Mouse (Mus musculus) spleen, postnatal 10 days (tissue): ENCODE results near the gene Celf1.

Experiments used
- DNase-seq, 2 experiments: peaks; one replicate each; pipeline ENCODE4 v3.0.0; 2021 to 2022; ENCODE audit warnings: low spot score in 2 of 2

Gene Celf1

DNA sequence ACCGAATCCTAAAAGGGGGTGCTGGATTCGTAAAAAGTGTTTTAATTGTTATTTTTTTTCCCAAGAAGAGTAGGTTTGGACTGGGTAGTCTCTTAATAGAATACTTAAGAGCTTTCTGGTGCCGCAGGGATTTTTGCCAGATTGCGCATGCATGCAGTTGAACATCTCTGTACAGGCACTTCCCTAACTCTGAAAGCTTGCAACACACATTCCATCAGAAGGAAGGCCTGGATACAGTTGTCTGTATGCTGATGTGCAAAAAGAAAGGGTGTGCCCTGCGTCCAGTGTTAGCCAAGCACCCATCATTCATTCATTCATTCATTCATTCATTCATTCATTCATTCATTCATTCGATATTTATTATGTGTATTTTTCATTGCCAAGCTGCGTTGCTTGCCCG is 432 bp upstream of the Celf1 start:
- peak in 1 of 2 experiments; percentile 18 for DNase-seq

- DNase-seq = no peak
These were observed 1.6 kb downstream of the Celf1 start for GRCm38 (mm10) chr2:90941744-90942143.

GRCm38 (mm10) chr2:90950149-90950548 is 10.0 kb downstream of the Celf1 start:
- no peak for DNase-seq

DNA sequence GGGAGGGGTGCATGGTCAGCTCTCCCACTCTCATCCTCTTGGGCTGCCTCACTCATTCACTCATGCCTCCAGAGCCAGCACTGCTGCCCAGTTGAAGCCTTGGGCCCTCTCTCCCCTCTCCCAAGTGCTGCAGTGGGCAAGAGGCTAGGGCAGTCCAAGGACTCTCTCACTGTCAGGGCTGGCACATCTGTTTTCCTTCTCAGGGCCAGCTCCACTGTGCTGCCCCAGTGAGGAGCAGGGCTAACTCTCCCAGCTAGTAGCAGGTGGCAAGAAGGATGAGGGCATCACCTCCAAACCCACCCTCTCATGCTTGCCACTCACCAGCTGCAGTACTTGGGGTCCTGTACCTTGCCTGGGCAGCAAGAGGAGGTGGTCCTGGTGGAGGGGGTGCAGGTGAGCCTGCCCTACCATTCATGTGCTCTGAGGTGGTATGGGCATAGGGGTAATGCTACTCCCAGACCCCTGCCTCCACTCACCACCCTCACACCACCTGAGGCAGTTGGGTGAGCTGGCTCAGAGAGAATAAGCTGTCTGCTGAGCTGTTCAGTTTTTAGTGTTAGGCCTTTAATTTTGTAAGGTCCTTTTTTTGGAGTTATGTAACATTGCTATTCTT is 10.5 kb downstream of the Celf1 start:
- no peak for DNase-seq

GRCm38 (mm10) chr2:90953461-90953860 is 13.3 kb downstream of the Celf1 start:
- no peak for DNase-seq

DNA sequence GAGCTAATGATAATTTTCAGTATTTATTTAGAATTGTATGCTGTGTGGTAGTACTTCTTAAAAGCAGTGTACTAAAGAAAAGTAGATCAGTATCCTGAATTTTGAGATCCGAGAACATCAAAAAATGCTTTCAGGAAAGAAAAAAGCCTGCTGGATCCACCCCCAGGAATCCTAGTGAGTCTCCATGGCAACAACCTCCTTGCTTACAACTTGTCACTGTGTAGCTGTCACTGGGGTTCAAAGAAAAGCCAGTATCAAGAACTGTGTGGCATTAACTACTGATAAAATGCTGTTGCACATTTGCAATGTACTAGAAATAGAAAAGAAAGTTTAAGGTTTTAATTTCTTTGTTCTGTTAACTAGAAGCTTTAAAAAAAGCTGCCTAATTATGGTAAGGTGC is 15.9 kb downstream of the Celf1 start:
- no peak for DNase-seq

GRCm38 (mm10) chr2:90958856-90959255 is 18.7 kb downstream of the Celf1 start:
- DNase-seq = no peak

DNA sequence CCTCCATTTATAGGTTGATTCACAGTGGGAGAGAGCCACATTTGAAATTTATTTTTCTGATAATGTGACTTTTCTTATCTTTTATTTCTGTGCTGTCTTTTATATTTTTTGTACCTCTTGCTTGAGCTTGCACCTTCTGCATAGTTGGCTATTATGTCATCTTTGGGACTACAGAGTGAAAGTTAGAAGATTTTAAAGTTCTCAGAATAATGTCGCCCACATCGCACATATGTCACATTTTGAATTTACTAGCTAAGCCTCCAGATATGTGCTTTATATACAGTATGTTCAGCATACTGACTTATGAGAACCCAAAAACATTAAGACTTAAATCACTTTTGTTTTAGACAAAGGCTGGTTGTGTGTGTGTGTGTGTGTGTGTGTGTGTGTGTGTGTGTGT is 19.8 kb downstream of the Celf1 start:
- no peak for DNase-seq

DNA sequence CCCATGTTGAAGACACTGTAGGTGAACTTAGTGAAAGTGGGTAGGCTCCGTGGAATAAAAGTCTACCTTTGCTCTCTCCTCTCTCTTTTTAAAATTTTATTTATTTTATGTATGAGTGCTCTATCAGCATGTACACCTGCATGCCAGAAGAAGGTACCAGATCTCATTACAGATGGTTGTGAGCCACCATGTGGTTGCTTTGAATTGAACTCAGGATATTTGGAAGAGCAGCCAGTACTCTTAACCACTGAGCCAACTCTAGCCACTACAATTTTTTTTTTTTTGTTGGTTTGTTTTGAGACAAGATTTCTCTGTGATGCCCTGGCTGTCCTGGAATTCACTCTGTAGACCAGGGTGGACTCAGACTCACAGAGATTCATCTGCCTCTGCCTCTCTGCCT is 23.1 kb downstream of the Celf1 start:
- DNase-seq = no peak

DNA sequence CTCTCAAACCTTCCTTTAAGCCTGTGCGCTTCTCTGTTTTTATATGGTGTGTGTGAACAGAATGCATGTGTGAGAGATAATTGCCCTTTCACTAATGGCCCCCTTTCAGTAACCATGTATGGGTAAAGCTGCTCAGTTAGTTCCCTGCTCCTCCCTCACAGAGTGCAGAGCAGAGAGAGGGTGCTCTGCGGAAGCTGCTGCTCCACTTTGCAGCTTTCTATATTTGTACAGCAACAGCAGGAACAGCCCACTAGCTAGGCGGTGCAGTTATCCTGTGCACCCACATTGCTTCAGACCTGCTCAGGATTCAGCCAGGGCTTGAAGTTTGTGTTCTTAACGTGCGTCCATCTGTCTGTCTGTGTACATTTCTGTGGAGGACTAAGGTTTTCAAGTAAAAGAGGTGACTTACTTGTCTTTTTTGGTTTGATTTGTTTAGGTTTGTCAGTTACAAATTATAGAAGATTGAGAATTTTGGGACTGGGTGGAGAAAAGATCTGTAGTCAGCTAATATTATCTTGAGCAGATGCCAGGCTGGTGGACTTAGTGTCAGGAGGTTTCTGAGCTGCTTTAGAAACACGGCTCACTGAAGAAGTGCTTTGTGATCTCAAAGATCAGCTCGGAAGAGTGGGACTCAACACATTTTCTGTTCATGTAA is 24.8 kb downstream of the Celf1 start:
- no peak for DNase-seq

DNA sequence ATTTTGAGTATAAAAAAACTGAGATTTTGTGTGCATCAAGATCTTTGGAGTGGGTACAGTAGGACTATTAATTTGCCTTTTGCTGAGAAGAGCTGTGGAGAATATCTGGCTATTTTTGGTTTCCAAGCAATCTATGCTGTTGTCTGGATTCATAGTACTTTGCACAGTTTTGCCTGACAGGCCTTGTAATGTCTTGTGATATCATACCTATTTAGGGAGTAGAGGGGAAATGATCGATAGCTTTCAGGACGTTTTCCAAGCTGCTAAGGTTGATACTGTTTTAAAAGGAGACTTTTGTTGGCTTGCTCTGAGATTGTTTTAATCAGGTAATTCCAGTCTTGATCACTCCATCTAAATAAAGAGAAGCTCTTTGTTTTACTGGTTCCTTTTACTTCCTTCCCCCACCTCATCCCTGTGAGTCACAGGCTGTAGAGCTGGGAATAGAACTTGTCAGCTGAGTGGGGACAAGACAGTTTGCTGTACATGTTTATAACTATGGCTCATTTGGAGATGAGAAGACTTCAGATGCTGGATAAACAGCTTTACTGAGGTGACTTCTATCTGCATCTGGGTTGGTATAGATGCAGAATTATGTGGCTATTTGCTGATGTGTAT is 25.4 kb downstream of the Celf1 start:
- DNase-seq = no peak

- DNase-seq = no peak
These were observed 30.4 kb downstream of the Celf1 start for GRCm38 (mm10) chr2:90970606-90971005.

DNA sequence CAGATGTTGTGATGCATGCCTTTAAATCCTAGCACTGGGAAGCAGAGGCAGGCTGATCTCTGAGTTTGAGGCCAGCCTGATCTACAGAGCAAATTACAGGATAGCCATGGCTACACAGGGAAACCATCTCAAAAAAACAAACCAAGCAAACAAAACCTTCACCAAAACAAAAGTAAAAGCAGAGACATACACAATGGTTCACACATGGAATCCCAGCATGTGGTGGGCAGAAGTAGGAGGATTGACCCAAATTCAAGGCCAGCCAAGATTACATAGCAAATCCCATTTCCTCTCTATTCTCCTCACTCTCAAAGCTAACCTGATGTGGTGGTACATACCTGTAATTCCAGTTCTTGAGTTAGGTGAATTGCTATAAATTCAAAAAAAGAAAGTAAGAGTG is 33.9 kb downstream of the Celf1 start:
- no peak for DNase-seq

- no peak for DNase-seq
These were observed 35.1 kb downstream of the Celf1 start for GRCm38 (mm10) chr2:90975181-90975835.

- DNase-seq = no peak
These were observed 36.4 kb downstream of the Celf1 start for GRCm38 (mm10) chr2:90976590-90976989.

DNA sequence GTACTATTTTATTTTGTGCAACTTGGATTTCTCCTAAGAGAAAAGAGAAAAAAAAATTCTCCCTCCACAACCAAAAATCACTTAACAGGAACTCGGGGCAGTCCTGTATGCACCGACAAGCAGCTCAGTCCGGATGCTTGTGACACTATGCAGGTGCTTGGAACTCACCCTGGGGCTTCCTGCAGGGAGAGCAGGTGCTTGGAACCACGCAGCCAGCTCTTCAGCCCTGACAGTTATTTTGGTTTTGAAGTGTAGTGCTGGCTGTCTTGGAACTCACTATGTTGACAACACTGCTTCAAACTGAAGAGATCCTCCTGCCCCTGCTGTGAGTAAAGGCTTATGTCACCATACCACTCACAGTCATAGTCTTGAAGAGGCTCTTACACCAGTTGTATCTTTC is 37.1 kb downstream of the Celf1 start:
- no peak for DNase-seq

GRCm38 (mm10) chr2:90986055-90986454 is 45.9 kb downstream of the Celf1 start:
- no peak for DNase-seq

- DNase-seq = no peak
These were observed 68.4 kb downstream of the Celf1 start for GRCm38 (mm10) chr2:91008536-91008935.

DNA sequence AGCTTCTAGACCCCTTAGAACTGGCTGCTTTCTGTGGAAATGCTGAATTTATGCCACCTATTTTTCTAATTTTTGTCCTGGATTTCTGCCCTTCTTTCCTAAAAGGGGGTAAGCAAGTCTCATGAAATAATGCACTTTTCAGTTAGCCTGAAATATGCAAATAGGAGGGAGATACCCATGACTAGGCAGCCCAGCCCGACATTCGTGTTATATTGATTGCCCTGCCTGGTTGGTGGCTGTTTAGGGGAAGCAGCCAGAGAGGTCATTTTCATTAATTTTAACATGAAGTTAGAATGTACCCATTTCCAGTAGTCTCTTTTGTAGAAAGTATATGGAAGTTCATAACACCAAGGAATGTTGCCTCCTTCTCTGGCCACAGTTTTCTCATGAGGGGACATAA is 73.7 kb downstream of the Celf1 start:
- DNase-seq = no peak

- no peak for DNase-seq
These were observed 75.2 kb downstream of the Celf1 start for GRCm38 (mm10) chr2:91015386-91015785.

DNA sequence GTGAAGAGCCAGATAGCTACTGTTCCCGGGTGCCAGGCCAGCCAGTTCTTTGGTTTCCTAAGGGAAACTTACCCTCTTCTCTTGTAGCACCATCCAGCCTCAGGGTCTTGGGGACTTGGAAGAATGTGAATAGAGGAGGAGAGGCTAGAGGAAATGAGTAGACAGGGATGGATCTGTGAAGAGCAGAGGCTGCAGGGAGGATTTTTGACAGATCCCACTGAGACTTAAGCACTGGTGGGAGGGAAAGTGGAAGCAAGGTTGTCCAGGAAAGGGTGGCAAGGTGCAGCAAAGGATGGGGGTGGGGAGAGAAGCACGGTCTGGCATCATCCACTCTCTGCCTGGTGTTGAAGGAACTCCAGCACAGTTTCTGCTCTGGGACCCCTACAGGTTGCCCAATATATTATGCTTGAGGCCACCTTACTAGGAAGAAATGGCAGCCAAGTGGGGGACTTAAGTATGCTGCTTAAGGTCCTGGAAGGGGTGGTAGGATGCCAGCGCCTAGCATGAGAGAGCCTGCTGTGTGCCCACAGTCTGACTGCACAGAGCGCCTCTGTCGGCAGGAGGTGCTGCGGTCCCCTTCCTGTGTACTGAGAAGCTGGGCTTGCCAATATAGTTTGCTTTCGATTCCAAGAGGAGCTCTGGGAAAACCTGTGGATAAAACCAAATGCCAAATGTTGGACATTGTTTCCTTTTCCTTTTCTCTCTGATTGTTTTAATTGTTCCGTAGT is 78.0 kb downstream of the Celf1 start:
- DNase-seq = no peak

GRCm38 (mm10) chr2:91019911-91020310 is 79.7 kb downstream of the Celf1 start:
- DNase-seq = no peak
